Mouse (Mus musculus) myocyte (in vitro differentiated cells): ENCODE data around the gene Dgkz.

Source experiments
- POLR2A ChIP-seq: IDR thresholded peaks from one replicate; pipeline ENCODE4 v1.6.1; 2011; ENCODE audit warnings: low read depth, mild to moderate bottlenecking, control low read depth, moderate library complexity; ENCODE audit not compliant: insufficient read length
- TCF12 ChIP-seq: IDR thresholded peaks from one replicate; pipeline ENCODE4 v1.6.1; 2011; ENCODE audit warnings: mild to moderate bottlenecking, control low read depth; ENCODE audit not compliant: poor library complexity, insufficient read depth, severe bottlenecking

DNA sequence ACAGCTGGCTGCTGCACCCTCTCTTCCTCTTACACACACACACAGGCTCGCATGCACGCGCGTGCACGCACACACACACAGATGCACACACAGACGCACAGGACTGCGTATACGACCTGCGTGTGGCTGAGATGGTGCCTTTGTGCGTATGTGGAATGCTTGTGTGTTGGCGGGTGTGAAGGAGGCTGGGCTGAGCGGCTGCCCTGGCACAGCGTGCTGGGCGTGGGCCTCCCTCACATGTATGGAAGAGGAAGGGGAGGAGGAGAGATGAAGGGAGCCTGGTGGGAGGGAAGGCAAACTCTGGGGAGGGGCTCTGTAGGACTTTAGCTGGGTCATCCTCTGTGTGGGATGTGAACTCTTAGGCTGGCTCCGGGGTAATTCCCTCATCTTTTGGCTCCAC is 50.2 kb downstream of the Dgkz start:
- TF ChIP-seq POLR2A (no peak), TCF12 (no peak)
